Mouse (Mus musculus): ENCODE results near the gene Bbc3.

DNA sequence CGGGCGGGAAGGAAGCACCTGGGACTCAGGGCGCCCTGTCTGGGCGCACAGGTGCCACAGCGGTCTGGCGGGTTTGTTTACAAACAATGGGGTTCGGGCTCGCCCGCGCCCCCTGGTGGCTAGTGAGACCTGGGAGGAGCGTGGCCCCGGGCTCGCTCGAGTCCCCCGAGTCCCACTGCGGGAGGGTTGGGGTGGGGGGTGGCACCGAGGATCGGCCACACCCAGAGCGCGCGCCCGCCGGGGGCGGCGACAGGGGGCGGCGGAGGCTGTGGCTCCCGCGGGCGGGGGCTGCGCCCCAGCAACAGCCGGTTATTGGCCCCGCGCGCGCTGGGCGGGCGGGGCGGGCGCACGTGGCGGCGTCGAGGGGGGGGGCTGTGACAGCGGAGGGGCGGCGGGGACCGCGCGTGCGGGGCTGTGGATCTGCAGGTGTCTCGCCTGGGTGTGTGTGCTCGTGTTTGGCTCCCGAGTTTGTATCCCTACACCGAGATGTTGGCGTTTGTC is 1.9 kb downstream of the Bbc3 start:
- TF ChIP-seq HCFC1 (IDR thresholded peaks at IDR 0.05; ENCODE audit: borderline replicate concordance, insufficient read depth, low read length), result peak; percentile 12; the same call in 1 of the 2 replicates
- no peak for TF ChIP-seq ZNF384 (IDR thresholded peaks at IDR 0.05; ENCODE audit: low read depth, low read length)
- no peak for TF ChIP-seq ZC3H11A (IDR thresholded peaks at IDR 0.05; ENCODE audit: borderline replicate concordance, low read depth, low read length)

Data from ES-E14 (cell line).